Mouse (Mus musculus): Measurements from ENCODE around the gene Dzip1l. TPM values are rescaled to one million over a fixed set of nuclear protein-coding genes. Genes with fewer than 3 reads are reported as not detected.
A peak's percentile ranks its signal among the peaks of the same experiment; 100 is the strongest.

The Dzip1l gene
- polyA plus RNA-seq, 1 experiment from 2014 or later = 13.4 TPM

- ATAC-seq = no peak
- Histone ChIP-seq H3K36me3 (peaks cover 5% of the 10 kb centered on the region; the same call in 1 of the 2 replicates), H3K27ac (no peak overlapping the region), H3K4me1 (replicated peaks) (no peaks in the 10 kb centered on the region; the same call in 1 of the 2 replicates), H3K9me3 (no peaks in the 10 kb centered on the region), H3K9ac (no peak overlapping the region), H3K27me3 (replicated peaks) (no peaks in the 10 kb centered on the region), H3K4me2 (replicated peaks) (no peak overlapping the region), H3K4me3 (replicated peaks) (no peak overlapping the region)
- WGBS = 63% methylated on average over 16 of the region's 16 CpGs
Measured at GRCm38 (mm10) chr9:99661606-99662166, 32.4 kb downstream of the Dzip1l start.

GRCm38 (mm10) chr9:99662406-99662805, 33.1 kb downstream of the Dzip1l start:
- peak; percentile 72 for ATAC-seq
- H3K4me3 ChIP-seq (replicated peaks) = no peak overlapping the region

GRCm38 (mm10) chr9:99662887-99663286, 33.6 kb downstream of the Dzip1l start:
- Histone ChIP-seq H3K4me3 (replicated peaks) (no peak overlapping the region), H3K4me2 (replicated peaks) (no peak overlapping the region), H3K4me1 (replicated peaks) (no peaks in the 10 kb centered on the region; the same call in 1 of the 2 replicates), H3K27me3 (replicated peaks) (no peaks in the 10 kb centered on the region), H3K27ac (no peak overlapping the region), H3K36me3 (peaks cover 13% of the 10 kb centered on the region), H3K9ac (no peak overlapping the region), H3K9me3 (no peaks in the 10 kb centered on the region)
- ATAC-seq = no peak
- 90% methylated on average over 10 of the region's 10 CpGs for WGBS

More at GRCm38 (mm10) chr9:99662406-99662805, 33.1 kb downstream of the Dzip1l start:
- no peaks in the 10 kb centered on the region for H3K9me3 ChIP-seq
- 22% methylated on average over 7 of the region's 7 CpGs for whole genome bisulfite sequencing
- no peaks in the 10 kb centered on the region for H3K27me3 ChIP-seq (replicated peaks)
- H3K27ac ChIP-seq = no peak overlapping the region
- H3K9ac ChIP-seq = no peak overlapping the region
- peaks cover 8% of the 10 kb centered on the region for H3K36me3 ChIP-seq
- H3K4me2 ChIP-seq (replicated peaks) = no peak overlapping the region
- no peaks in the 10 kb centered on the region; the same call in 1 of the 2 replicates for H3K4me1 ChIP-seq (replicated peaks)

GRCm38 (mm10) chr9:99667596-99667995, 38.3 kb downstream of the Dzip1l start:
- WGBS = 89% methylated on average over 8 of the region's 8 CpGs
- ATAC-seq = no peak
- peaks cover 27% of the 10 kb centered on the region for H3K36me3 ChIP-seq
- no peak overlapping the region for H3K27ac ChIP-seq
- no peaks in the 10 kb centered on the region for H3K27me3 ChIP-seq (replicated peaks)
- no peaks in the 10 kb centered on the region for H3K9me3 ChIP-seq
- H3K4me3 ChIP-seq (replicated peaks) = no peak overlapping the region
- no peak overlapping the region for H3K4me2 ChIP-seq (replicated peaks)
- H3K4me1 ChIP-seq (replicated peaks) = no peaks in the 10 kb centered on the region
- H3K9ac ChIP-seq = no peak overlapping the region

- Histone ChIP-seq H3K9ac (no peak overlapping the region), H3K4me2 (replicated peaks) (no peak overlapping the region), H3K27me3 (replicated peaks) (no peaks in the 10 kb centered on the region), H3K4me3 (replicated peaks) (no peak overlapping the region), H3K36me3 (peaks cover 22% of the 10 kb centered on the region), H3K4me1 (replicated peaks) (no peaks in the 10 kb centered on the region), H3K27ac (no peak overlapping the region), H3K9me3 (no peaks in the 10 kb centered on the region)
- WGBS = 37% methylated on average over 2 of the region's 2 CpGs
- no peak for ATAC-seq
Measured at GRCm38 (mm10) chr9:99671603-99672002, 42.3 kb downstream of the Dzip1l start.

GRCm38 (mm10) chr9:99675714-99676113, 46.4 kb downstream of the Dzip1l start:
- H3K4me1 ChIP-seq (replicated peaks) = no peaks in the 10 kb centered on the region

GRCm38 (mm10) chr9:99681980-99682570, 52.8 kb downstream of the Dzip1l start:
- no peak overlapping the region for H3K9ac ChIP-seq
- no peak overlapping the region for H3K4me3 ChIP-seq (replicated peaks)
- no peak for ATAC-seq
- H3K4me2 ChIP-seq (replicated peaks) = no peak overlapping the region
- 83% methylated on average over 21 of the region's 21 CpGs for WGBS
- H3K9me3 ChIP-seq = no peaks in the 10 kb centered on the region
- H3K27me3 ChIP-seq (replicated peaks) = no peaks in the 10 kb centered on the region
- H3K36me3 ChIP-seq = no peaks in the 10 kb centered on the region
- no peaks in the 10 kb centered on the region for H3K4me1 ChIP-seq (replicated peaks)
- no peak overlapping the region for H3K27ac ChIP-seq

More at GRCm38 (mm10) chr9:99675714-99676113, 46.4 kb downstream of the Dzip1l start:
- H3K27ac ChIP-seq = no peak overlapping the region
- H3K27me3 ChIP-seq (replicated peaks) = no peaks in the 10 kb centered on the region
- H3K9me3 ChIP-seq = no peaks in the 10 kb centered on the region
- no peak overlapping the region for H3K9ac ChIP-seq
- no peak for ATAC-seq
- no peak overlapping the region for H3K4me3 ChIP-seq (replicated peaks)
- WGBS = 79% methylated on average over 3 of the region's 3 CpGs
- no peaks in the 10 kb centered on the region for H3K36me3 ChIP-seq
- H3K4me2 ChIP-seq (replicated peaks) = no peak overlapping the region

GRCm38 (mm10) chr9:99685061-99685521, 55.8 kb downstream of the Dzip1l start:
- H3K27me3 ChIP-seq (replicated peaks) = no peaks in the 10 kb centered on the region
- WGBS = 57% methylated on average over 5 of the region's 5 CpGs
- H3K36me3 ChIP-seq = no peaks in the 10 kb centered on the region
- no peaks in the 10 kb centered on the region for H3K9me3 ChIP-seq
- ATAC-seq = no peak
- H3K4me1 ChIP-seq (replicated peaks) = no peaks in the 10 kb centered on the region
- no peak overlapping the region for H3K27ac ChIP-seq
- no peak overlapping the region for H3K4me2 ChIP-seq (replicated peaks)
- H3K9ac ChIP-seq = no peak overlapping the region
- no peak overlapping the region for H3K4me3 ChIP-seq (replicated peaks)

- Histone ChIP-seq H3K4me2 (replicated peaks) (no peak overlapping the region), H3K36me3 (no peaks in the 10 kb centered on the region), H3K9me3 (no peaks in the 10 kb centered on the region), H3K27me3 (replicated peaks) (no peaks in the 10 kb centered on the region), H3K9ac (no peak overlapping the region), H3K27ac (no peak overlapping the region), H3K4me1 (replicated peaks) (no peaks in the 10 kb centered on the region), H3K4me3 (replicated peaks) (no peak overlapping the region)
- ATAC-seq = no peak
- 68% methylated on average over 5 of the region's 5 CpGs for WGBS
Measured at GRCm38 (mm10) chr9:99685536-99686231, 56.4 kb downstream of the Dzip1l start.

- no peak overlapping the region for H3K27ac ChIP-seq
- no peak overlapping the region for H3K4me2 ChIP-seq (replicated peaks)
- H3K4me1 ChIP-seq (replicated peaks) = no peaks in the 10 kb centered on the region
- no peak for ATAC-seq
- H3K9me3 ChIP-seq = no peaks in the 10 kb centered on the region
- H3K27me3 ChIP-seq (replicated peaks) = no peaks in the 10 kb centered on the region
- H3K36me3 ChIP-seq = no peaks in the 10 kb centered on the region
- no peak overlapping the region for H3K9ac ChIP-seq
- WGBS = 88% methylated on average over 5 of the region's 5 CpGs
- no peak overlapping the region for H3K4me3 ChIP-seq (replicated peaks)
Measured at GRCm38 (mm10) chr9:99689796-99690195, 60.5 kb downstream of the Dzip1l start.

- no peaks in the 10 kb centered on the region for H3K9me3 ChIP-seq
- H3K9ac ChIP-seq = no peak overlapping the region
- 80% methylated on average over 7 of the region's 7 CpGs for WGBS
- no peak overlapping the region for H3K4me2 ChIP-seq (replicated peaks)
- H3K4me3 ChIP-seq (replicated peaks) = no peak overlapping the region
- ATAC-seq = no peak
- H3K27ac ChIP-seq = no peak overlapping the region
- H3K27me3 ChIP-seq (replicated peaks) = no peaks in the 10 kb centered on the region
- H3K4me1 ChIP-seq (replicated peaks) = no peaks in the 10 kb centered on the region
- H3K36me3 ChIP-seq = no peaks in the 10 kb centered on the region
Measured at GRCm38 (mm10) chr9:99690386-99690785, 61.1 kb downstream of the Dzip1l start.

GRCm38 (mm10) chr9:99694961-99695360, 65.7 kb downstream of the Dzip1l start:
- Histone ChIP-seq H3K36me3 (no peaks in the 10 kb centered on the region), H3K9ac (no peak overlapping the region), H3K27me3 (replicated peaks) (no peaks in the 10 kb centered on the region), H3K4me2 (replicated peaks) (no peak overlapping the region), H3K4me1 (replicated peaks) (no peaks in the 10 kb centered on the region), H3K4me3 (replicated peaks) (no peak overlapping the region), H3K9me3 (no peaks in the 10 kb centered on the region), H3K27ac (no peak overlapping the region)
- WGBS = 52% methylated on average over 7 of the region's 7 CpGs
- no peak for ATAC-seq
